Mouse (Mus musculus): Measurements from ENCODE around the gene Mthfsd. TPM values are rescaled to one million over a fixed set of nuclear protein-coding genes. Genes with fewer than 3 reads are reported as not detected.

Gene Mthfsd
- polyA plus RNA-seq, 1 experiment from 2014 or later, result 65.5 TPM

DNA sequence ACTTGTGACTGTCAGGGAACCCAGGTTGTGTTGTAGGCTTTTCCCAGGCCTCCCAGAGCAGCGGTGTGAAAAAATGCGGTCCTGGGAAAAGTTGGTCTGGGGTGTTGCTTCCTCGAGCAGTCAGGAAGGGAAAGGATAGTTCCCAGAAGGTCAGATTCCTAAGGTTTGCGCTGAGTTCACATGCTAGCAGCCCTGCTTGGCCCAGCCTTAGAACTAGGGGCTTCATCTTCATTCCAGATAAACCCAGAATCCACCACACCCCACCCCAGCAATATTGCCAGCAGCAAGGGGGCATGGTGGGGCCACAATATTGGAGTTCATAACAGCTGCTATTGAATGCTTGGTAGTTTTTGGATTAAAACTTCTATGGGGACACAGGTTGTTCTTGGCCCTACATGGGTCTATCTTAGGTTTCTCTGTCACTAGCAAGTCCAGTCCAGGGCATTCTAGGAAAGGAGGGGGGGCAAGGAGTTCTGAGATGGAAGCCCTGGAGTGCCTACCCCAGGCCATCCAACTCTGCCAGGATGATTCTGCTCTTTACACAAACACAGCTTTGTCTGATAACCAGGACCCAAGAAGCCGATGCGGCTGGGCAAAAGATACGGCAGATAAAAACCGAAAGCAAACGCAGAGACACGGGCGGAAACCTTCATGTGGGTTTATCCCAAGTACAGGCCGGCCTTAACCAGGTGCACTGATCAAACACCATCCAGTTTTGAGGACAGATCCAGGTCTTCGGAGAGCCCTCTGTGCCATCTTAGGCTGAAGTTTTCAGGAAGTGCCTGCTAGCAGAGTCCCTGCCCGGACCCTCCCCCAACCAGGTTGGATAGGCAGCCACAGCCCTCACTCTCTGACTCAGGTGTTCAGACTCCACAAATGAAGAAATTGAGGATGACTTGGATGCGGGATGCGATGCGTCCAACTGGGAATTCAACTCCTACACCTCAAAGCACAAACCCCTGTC lies 12.5 kb upstream of the Mthfsd start:
- Histone ChIP-seq H3K4me3 (replicated peaks) (peak overlapping the region; percentile 88), H3K9me3 (replicated peaks) (no peaks in the 10 kb centered on the region), H3K27ac (peak overlapping the region; percentile 98), H3K36me3 (peaks cover 19% of the 10 kb centered on the region), H3K9ac (peak overlapping the region; percentile 93), H3K4me1 (peaks cover 72% of the 10 kb centered on the region), H3K27me3 (peaks cover 68% of the 10 kb centered on the region), H3K4me2 (peak overlapping the region; percentile 82)
- 16% methylated on average over 17 of the region's 17 CpGs for WGBS
- no peak for ATAC-seq (replicated peaks; ENCODE audit: low FRiP score)

DNA sequence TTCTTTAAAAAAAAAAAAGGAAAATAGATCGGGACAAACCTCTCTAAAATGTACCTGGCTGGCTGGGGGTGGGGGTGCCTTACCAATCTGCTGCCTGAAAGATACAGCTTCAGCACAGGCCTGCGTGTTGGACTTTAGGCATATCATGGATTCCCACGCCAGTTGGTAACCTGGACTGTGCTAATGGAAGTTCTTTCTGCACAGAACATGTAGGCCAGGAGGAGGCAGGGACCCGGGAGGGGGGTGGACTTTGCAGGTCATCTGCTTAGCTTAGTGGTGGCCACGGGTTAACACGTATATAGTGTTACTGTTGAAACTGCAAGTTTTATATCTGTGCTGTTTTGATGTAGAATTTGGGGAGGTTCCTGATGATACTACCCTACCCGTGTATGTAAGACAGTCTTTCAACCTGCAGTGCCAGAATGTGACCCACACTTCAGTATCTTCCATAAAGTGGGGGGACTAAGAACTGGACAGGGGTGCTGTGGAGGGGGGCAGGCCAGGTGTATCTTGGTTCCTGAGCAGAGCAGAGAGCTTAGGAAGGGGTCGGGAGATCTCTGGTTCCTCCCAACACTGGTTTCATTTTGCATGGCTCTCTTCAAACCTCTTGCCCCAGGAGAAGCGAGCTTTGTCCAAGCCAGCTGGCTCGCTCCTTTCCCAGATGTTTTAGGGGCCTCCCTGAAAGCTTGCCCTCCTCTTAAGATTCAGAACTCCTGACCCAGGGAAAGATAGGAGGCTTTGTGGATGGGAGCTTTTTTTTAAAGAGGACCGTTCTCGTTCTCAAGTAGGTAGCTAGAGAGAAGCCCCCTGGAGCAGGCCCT lies 11.7 kb upstream of the Mthfsd start:
- H3K9ac ChIP-seq, result peak overlapping the region; percentile 93
- no peak for ATAC-seq (replicated peaks; ENCODE audit: low FRiP score)
- peaks cover 19% of the 10 kb centered on the region for H3K36me3 ChIP-seq
- peak overlapping the region; percentile 98 for H3K27ac ChIP-seq
- H3K4me3 ChIP-seq (replicated peaks), result peak overlapping the region; percentile 88
- 6% methylated on average over 12 of the region's 12 CpGs for WGBS
- peaks cover 69% of the 10 kb centered on the region for H3K4me1 ChIP-seq
- H3K27me3 ChIP-seq, result peaks cover 70% of the 10 kb centered on the region
- peak overlapping the region; percentile 82 for H3K4me2 ChIP-seq
- no peaks in the 10 kb centered on the region for H3K9me3 ChIP-seq (replicated peaks)

DNA sequence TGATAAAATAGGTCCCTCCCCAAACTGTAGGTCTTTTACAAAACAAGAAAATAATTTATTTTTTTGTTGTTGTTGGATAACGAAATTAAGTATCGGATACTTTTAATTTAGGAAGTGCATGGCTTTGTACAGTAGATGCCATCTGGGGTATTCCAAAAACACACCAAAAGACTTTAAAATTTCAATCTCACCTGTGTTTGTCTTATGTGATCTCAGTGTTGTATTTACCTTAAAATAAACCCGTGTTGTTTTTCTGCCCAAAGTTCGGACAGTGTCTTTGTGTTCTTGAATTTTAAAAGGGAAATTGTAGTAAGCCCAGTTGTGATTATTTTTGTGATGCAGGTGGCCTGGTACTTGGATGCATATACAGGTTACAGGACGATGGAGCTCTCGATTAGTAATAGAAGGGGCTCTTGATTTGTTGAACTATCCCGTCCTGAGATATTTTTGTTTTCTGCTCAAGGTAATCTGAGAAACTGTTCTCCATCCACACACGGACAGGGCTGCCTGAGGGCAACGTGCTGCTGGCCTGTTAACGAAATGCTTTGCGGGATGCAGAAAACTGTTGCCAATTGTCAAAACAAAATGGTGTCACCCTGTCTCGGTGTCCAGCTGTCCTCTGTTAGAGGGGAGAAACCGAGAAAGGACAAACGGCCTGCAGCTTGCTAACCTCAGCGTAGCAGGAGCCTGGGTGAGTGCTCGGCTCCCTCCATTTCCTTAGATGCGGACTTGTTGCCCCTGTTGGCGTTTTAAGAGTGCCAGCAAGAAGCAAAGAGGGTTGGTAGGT lies 10.6 kb upstream of the Mthfsd start:
- Histone ChIP-seq H3K4me1 (peaks cover 71% of the 10 kb centered on the region), H3K36me3 (peaks cover 19% of the 10 kb centered on the region), H3K9ac (peak overlapping the region; percentile 93), H3K9me3 (replicated peaks) (no peaks in the 10 kb centered on the region), H3K4me2 (peak overlapping the region; percentile 82), H3K27me3 (peaks cover 68% of the 10 kb centered on the region), H3K27ac (peak overlapping the region; percentile 98), H3K4me3 (replicated peaks) (peak overlapping the region; percentile 88)
- WGBS, result 2% methylated on average over 18 of the region's 18 CpGs
- no peak for ATAC-seq (replicated peaks; ENCODE audit: low FRiP score)

DNA sequence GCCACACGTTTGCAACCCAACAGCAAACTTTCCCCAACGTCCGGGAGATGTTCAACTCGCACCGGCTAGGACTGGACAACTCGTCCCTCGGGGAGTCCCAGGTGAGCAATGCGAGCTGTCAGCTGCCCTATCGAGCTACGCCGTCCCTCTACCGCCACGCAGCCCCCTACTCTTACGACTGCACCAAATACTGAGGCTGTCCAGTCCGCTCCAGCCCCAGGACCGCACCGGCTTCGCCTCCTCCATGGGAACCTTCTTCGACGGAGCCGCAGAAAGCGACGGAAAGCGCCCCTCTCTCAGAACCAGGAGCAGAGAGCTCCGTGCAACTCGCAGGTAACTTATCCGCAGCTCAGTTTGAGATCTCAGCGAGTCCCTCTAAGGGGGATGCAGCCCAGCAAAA lies 9.7 kb upstream of the Mthfsd start:
- ATAC-seq (replicated peaks; ENCODE audit: low FRiP score), result no peak
- peak overlapping the region; percentile 93 for H3K9ac ChIP-seq
- peaks cover 65% of the 10 kb centered on the region for H3K27me3 ChIP-seq

DNA sequence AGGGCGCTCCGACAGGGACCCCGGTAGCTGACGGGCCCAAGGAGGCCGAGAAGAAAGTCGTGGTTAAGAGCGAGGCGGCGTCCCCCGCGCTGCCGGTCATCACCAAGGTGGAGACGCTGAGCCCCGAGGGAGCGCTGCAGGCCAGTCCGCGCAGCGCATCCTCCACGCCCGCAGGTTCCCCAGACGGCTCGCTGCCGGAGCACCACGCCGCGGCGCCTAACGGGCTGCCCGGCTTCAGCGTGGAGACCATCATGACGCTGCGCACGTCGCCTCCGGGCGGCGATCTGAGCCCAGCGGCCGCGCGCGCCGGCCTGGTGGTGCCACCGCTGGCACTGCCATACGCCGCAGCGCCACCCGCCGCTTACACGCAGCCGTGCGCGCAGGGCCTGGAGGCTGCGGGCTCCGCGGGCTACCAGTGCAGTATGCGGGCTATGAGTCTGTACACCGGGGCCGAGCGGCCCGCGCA lies 9.0 kb upstream of the Mthfsd start:
- peak overlapping the region; percentile 82 for H3K4me2 ChIP-seq
- ATAC-seq (replicated peaks; ENCODE audit: low FRiP score), result no peak
- H3K9me3 ChIP-seq (replicated peaks), result no peaks in the 10 kb centered on the region
- H3K4me1 ChIP-seq, result peaks cover 66% of the 10 kb centered on the region
- WGBS, result under 1% methylated on average over 62 of the region's 62 CpGs
- H3K27ac ChIP-seq, result peak overlapping the region; percentile 98
- H3K4me3 ChIP-seq (replicated peaks), result peak overlapping the region; percentile 88
- H3K36me3 ChIP-seq, result peaks cover 6% of the 10 kb centered on the region
- peaks cover 63% of the 10 kb centered on the region for H3K27me3 ChIP-seq
- H3K9ac ChIP-seq, result peak overlapping the region; percentile 93

More for the DNA sequence above, 9.7 kb upstream of the Mthfsd start:
- H3K4me1 ChIP-seq, result peaks cover 72% of the 10 kb centered on the region
- peak overlapping the region; percentile 98 for H3K27ac ChIP-seq
- H3K4me2 ChIP-seq, result peak overlapping the region; percentile 82
- H3K36me3 ChIP-seq, result peaks cover 13% of the 10 kb centered on the region
- H3K4me3 ChIP-seq (replicated peaks), result peak overlapping the region; percentile 88
- H3K9me3 ChIP-seq (replicated peaks), result no peaks in the 10 kb centered on the region
- under 1% methylated on average over 28 of the region's 28 CpGs for WGBS

DNA sequence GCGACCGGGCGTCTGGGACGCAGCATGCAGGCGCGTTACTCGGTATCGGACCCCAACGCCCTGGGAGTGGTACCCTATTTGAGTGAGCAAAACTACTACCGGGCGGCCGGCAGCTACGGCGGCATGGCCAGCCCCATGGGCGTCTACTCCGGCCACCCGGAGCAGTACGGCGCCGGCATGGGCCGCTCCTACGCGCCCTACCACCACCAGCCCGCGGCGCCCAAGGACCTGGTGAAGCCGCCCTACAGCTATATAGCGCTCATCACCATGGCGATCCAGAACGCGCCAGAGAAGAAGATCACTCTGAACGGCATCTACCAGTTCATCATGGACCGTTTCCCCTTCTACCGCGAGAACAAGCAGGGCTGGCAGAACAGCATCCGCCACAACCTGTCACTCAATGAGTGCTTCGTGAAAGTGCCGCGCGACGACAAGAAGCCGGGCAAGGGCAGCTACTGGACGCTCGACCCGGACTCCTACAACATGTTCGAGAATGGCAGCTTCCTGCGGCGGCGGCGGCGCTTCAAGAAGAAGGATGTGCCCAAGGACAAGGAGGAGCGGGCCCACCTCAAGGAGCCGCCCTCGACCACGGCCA lies 8.5 kb upstream of the Mthfsd start:
- Histone ChIP-seq H3K4me3 (replicated peaks) (peak overlapping the region; percentile 88), H3K9me3 (replicated peaks) (no peaks in the 10 kb centered on the region), H3K36me3 (peaks cover under 1% of the 10 kb centered on the region), H3K27ac (peak overlapping the region; percentile 98), H3K4me2 (peak overlapping the region; percentile 82), H3K4me1 (peaks cover 61% of the 10 kb centered on the region), H3K9ac (peak overlapping the region; percentile 93), H3K27me3 (peaks cover 60% of the 10 kb centered on the region)
- peak; percentile 65 for ATAC-seq (replicated peaks; ENCODE audit: low FRiP score)
- under 1% methylated on average over 54 of the region's 55 CpGs for WGBS

DNA sequence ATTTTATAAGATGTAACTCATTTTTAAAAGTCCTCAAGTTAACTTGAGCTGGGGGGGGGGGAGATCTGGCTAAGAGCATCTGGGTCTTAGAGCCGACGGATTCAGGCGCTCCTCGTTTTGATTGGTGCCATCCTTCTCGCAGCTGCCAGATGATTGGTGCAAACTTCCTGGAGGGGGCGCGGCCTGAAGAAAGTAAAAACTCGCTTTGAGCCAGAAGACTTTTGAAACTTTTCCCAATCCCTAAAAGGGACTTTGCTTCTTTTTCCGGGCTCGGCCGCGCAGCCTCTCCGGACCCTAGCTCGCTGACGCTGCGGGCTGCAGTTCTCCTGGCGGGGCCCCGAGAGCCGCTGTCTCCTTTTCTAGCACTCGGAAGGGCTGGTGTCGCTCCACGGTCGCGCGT lies 7.8 kb upstream of the Mthfsd start, which contains the start of gene Foxc2:
TSS of gene Foxc2 (plus strand) at position 224 of the 400 bp plus-strand sequence.
- Histone ChIP-seq H3K4me1 (peaks cover 54% of the 10 kb centered on the region), H3K9me3 (replicated peaks) (no peaks in the 10 kb centered on the region), H3K4me2 (peak within 1 kb of the TSS; percentile 82), H3K27me3 (peaks cover 61% of the 10 kb centered on the region), H3K4me3 (replicated peaks) (peak within 1 kb of the TSS; percentile 88), H3K9ac (peak within 1 kb of the TSS; percentile 93), H3K36me3 (no peaks in the 10 kb centered on the region; the same call in 1 of the 2 replicates), H3K27ac (peak within 1 kb of the TSS; percentile 98)
- under 1% methylated on average over 25 of the region's 25 CpGs for WGBS
- peak; percentile 61 for ATAC-seq (replicated peaks; ENCODE audit: low FRiP score)

DNA sequence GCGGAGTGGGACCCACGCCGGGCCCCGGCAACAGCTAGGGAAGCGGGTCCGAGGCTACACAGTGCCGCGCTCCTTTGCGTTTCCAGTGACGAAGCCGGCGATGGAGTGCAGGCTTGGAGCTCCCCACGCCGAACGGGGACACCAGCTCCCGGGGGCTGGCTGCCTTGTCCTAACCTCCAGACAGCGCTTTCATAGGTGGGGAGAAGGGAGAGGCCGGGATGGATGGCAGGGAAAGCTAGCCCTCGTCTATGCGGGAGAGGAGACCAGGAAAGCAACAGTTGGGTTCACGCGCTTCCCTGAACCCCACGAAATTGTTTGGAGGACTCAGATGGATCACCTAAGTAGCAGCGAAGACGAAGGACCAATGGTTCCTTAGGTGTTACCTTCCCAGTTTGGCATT lies 6.9 kb upstream of the Mthfsd start:
- ATAC-seq (replicated peaks; ENCODE audit: low FRiP score), result no peak
- Histone ChIP-seq H3K4me2 (peak overlapping the region; percentile 82), H3K9me3 (replicated peaks) (no peaks in the 10 kb centered on the region), H3K36me3 (no peaks in the 10 kb centered on the region), H3K4me3 (replicated peaks) (peak overlapping the region; percentile 88), H3K27ac (peak overlapping the region; percentile 70), H3K4me1 (peaks cover 47% of the 10 kb centered on the region), H3K27me3 (peaks cover 53% of the 10 kb centered on the region), H3K9ac (peak overlapping the region; percentile 55)
- 3% methylated on average over 25 of the region's 25 CpGs for WGBS

DNA sequence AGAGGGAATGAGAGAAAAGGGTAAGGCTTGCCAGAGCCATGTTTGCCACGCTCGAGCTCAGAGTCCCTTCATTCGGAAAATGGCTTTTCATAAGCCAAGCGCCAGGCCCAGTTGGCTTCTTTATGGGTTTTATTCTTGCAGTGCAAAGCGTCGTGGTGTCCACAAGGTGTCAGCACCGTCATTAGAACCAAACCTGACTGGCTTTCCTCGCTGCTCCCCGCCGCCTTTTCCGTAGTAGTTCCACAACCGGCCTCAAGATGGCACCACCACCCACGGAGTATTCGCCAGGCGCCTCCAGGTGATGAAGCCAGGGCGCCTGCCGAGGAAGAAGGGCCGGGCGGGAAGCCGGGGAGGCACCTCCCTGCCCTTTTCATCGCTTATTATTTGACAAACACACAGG lies 5.1 kb upstream of the Mthfsd start:
- H3K27ac ChIP-seq, result no peak overlapping the region
- no peak overlapping the region for H3K9ac ChIP-seq
- H3K27me3 ChIP-seq, result peaks cover 49% of the 10 kb centered on the region
- 1% methylated on average over 21 of the region's 21 CpGs for WGBS
- peak overlapping the region; percentile 88 for H3K4me3 ChIP-seq (replicated peaks)
- peaks cover 49% of the 10 kb centered on the region for H3K4me1 ChIP-seq
- H3K36me3 ChIP-seq, result no peaks in the 10 kb centered on the region
- no peaks in the 10 kb centered on the region for H3K9me3 ChIP-seq (replicated peaks)
- ATAC-seq (replicated peaks; ENCODE audit: low FRiP score), result no peak
- H3K4me2 ChIP-seq, result peak overlapping the region; percentile 82

DNA sequence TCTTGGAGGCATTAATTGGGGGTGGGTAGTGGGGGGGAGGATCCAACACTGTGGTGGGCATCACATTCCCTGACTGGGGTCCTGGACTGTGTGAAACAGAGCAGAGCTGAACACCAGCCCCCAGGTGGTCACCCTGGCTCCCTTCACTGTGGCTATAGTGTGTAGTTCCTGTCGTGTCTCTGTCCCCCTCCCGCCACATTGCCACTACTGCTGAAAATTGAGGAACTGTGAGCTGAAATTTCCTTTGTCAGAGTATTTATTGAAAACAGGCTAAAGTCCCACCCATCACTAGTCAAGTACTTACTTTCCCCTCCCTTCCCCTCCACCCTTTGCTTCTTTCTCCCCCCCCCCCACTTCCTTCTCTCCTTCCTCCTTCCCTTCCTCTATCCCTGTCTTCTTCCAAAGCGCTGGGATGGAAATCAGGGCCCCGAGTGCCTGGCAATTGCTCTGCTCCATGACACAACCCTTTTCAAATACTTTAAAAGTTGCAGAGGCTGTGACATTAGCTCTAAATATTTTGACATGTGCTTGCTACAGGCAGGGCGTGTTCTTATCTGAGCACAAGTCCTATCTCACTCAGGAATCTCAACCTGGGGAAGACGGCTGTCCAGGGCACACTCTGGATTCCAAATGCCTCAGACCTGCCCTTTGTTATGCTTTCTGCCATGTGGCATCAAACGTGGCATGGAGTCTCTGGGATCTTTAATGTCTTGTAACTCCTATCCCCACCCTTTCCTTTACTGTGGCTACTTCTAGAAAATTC lies 3.1 kb upstream of the Mthfsd start:
- Histone ChIP-seq H3K27me3 (peaks cover 33% of the 10 kb centered on the region), H3K4me3 (replicated peaks) (no peak overlapping the region), H3K4me1 (peaks cover 46% of the 10 kb centered on the region), H3K36me3 (peaks cover 4% of the 10 kb centered on the region; the same call in 1 of the 2 replicates), H3K27ac (no peak overlapping the region), H3K9me3 (replicated peaks) (no peaks in the 10 kb centered on the region), H3K9ac (no peak overlapping the region), H3K4me2 (no peak overlapping the region)
- ATAC-seq (replicated peaks; ENCODE audit: low FRiP score), result no peak
- 56% methylated on average over 7 of the region's 7 CpGs for WGBS
